Mouse (Mus musculus): ENCODE results near the gene Calm2.

The Calm2 gene

DNA sequence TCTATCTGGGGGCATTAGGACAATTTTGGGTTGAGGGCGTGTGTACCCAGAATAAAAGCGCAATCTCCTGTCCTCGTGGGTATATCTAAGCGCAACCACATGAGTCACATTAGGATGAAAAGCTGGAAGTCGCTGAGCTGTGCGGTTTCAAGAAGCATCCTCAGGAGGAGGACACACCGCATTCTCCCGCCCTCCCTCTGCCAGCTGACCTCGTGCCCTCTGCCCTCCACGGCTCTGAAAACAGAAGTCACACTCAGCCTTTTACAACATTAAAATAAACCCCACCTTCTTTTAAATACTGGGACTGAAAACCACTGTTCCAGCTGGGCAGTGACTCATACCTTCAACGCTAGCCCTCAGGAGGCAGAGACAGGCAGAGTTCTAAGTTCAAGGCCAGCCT lies 49.6 kb downstream of the Calm2 start:
- DNase-seq (ENCODE audit: extremely low spot score): no peak

DNA sequence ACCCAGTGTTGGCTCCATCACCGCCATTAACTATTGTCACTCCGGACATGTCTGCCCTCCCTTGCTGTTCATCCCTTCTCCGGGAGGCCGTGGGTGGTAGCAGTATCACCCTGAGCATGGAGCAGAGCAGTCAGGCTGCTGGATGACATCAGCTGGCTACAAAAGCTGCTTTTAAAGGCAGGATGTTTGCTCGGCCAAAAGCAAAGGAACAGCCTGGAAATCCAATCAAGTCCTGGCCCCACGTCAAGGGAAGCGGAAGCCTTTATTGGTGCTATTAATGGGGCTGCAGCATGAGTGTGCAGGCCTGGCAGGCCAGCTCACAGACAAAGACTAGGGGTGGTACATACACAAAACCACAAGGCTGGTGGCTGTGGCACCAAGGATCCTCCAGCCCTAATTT lies 55.5 kb downstream of the Calm2 start:
- DNase-seq (ENCODE audit: extremely low spot score): no peak

DNA sequence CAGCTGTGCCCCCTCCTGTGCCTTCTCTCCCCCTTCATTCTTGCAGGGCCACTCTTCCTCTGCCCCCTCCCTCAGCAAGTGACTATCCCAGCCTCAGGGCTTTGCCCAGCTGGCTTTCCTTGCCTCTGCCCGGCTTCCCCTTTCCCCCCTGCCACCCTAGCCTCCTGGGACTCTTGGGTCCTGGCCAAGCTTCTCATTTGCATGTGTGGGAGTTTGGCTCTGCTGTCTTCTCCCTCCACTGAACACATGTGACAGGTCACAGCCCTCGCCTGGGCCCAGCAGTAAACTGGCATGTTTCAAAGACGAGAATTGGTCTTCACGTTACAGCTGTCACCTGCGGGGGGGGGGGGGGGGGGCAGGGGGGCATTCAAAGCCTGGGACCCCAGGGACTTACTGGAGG lies 59.7 kb downstream of the Calm2 start:
- DNase-seq (ENCODE audit: extremely low spot score): no peak

DNA sequence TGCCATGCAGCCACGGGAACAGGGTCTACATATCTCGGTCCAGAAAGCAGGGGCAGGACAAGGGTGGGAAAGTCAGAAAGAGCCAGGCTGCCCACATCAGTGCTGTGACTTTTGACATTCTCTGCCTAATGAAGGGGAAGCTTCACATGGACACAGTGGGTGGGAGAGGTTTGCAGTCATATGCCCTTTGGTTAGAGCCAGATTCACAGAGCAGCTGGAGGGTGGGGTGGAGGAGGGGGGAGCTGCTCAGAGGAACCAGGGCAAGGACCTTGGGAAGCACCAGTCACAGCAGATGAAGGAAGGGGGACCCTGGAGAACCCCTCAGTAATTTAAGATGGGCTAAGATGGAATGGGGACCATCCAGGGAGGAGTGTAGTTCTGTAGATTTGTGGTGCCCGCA lies 60.9 kb downstream of the Calm2 start:
- no peak for DNase-seq (ENCODE audit: extremely low spot score)
